Mouse (Mus musculus): ENCODE measurements around the gene Gse1.

Gene Gse1

DNA sequence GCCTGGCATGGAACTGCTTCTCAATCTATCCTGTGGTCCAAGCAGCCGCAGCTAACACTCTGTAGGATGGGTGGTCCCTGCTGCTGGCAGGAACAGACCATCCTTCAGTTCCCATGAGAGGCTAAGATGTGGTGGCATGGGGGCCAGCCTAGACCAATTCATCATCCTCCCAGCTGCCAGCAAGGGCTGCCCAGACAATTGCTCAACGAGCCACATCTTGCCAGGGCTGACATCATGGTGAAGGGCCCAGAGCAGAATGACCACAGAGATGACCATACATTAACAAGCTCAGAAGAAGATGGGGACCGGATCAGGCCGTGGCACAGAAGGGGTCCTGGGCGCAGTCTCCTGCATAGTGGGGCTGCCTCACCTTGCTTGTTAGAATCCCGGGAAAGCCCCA is 382.6 kb downstream of the Gse1 start:
- DNase-seq (ENCODE audit: low spot score in 2 of 2), result no peak

DNA sequence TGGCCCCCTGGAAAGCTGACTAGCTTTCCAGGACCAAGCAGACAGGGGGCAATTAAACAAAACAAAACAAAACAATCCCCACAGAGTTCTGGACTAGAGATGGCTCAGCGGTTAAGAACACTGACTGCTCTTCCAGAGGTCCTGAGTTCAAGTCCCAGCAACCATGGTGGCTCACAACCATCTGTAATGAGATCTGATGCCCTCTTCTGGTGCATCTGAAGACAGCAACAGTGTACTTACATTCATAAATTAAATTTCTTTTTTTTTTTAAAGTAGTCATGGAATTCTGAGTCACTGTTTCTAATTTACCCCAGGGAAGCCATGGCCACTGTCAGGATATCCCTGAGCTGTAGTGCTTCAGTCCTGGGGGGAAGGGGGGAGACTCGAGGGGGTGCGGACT is 386.2 kb downstream of the Gse1 start:
- DNase-seq (ENCODE audit: low spot score in 2 of 2), result no peak

DNA sequence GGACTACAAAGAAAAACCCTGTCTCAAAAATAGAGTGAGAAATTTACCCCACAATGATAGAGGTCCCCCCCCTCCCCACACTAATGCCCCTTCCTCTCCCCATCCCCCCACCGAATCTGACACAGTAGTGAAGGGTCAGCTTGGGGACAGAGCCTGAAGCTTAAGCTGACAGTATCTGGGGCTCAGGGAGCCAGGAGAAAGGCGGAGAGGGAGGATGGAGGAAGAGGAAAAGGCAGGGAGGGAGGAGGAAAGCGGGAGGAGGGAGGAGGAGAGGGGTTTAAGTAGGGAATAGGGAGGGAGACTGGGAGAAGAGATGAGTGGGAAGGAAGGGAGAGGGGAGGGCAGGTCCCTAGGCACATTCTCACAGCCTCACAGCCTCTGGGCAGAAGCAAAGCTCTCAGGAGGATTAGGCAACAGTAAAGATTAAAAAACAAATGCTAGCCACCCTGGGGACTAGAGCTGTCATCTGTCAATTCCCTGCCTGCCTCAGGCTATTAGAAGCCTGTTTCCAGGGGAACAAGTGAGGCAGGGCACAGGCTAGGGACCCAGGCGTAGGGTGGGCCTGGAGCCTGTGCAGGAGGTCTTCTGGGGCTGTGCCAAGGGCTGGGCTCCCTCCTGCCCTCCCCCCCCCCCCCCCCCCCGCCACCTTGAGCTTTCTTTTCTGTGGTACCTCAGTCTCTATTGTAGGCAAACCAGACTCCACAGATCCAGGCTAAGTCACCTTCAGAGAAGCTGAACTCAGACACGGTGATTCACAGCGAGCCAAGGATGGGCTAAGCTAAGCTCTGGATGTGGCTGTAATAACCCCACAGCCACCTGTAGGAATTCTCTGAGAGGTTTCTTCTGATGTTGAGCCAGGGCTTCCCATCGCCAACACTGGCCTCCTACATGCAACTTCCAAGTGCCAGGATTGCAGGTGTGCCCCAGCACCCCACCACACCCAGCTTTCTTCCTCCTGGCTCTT is 388.7 kb downstream of the Gse1 start:
- no peak for DNase-seq (ENCODE audit: low spot score in 2 of 2)

DNA sequence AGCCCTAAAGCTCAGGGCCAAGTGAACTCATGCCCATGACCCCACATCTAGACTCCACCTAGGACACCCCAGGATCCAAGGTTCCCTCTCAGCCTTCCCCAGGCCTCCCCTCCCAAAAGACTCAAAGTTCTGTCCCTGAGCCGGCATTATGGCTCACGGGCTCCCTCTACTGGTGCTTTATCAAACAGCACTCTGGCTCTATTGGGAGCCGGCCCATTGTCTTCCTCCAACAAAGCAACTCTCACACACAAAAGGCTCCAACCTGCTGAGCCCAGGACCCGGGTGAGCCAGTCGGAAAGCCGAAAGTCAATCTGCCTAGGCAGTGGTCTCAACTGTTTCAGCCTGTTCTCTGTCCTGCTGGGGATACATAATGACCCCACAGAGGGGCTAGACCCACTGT is 389.9 kb downstream of the Gse1 start:
- DNase-seq (ENCODE audit: low spot score in 2 of 2), result peak; percentile 40 to 73

DNA sequence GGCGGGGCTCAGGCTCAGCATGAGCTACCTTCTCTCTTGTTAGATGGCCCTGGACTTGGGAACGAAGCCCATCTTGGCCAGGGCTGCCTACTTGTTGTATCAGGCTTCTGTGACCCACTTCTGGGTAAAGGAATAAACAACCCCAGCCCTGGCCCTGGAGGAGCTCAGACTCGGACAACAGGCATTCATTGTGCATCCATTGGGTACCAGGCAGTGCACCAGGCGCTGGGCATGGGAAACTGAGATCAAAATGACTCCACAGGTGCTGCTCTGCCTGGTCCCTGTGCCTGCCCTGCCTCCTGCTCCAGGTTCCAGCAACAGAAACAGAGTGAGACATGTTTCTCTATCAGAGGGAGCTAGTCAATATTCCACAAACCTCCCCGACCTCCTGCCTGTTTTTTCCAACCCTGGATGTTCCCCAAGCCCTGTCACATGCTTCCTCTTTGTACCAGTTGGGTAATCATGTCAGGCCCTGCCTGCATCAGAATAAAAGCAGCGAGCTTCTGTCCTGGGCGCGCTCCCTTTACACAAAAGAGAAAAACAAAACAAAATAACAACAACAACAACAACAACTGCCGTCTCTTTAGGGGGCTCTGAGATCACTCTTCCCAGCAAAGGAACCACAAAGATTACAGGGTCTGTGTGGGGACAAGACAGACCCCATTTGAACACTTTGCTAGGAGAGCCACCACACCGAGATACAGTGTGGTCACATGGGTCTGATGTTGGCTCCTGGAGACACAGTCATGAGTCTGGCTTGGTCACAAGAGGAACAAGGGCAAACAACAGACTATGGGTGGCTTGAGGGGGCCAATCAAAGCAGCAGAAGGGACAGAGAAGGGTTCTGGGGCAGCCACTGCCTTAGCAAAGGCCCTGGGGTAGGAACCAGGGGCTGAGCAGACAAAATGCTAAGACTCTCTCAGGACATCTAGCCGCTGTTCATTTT is 391.3 kb downstream of the Gse1 start:
- no peak for DNase-seq (ENCODE audit: low spot score in 2 of 2)

DNA sequence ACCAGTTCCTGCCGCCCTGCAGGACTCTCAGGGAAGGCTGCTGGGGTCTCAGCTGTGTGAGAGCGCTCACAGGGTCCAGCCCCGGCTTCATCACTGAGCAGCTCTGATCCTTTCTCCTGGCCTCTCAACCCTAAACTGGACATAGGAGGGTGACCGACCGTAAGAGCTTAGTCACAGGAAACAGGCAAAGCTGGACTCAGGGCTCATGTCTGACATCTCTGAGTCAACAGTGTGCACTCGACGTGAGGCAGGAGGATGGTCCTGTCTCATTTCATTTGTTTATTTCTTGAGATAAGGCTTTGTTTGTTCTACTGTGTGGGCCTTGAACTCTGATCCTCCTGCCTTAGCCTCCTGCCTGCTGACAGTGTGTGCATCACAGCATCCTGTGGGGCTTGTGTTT is 392.2 kb downstream of the Gse1 start:
- DNase-seq (ENCODE audit: low spot score in 2 of 2), result no peak

DNA sequence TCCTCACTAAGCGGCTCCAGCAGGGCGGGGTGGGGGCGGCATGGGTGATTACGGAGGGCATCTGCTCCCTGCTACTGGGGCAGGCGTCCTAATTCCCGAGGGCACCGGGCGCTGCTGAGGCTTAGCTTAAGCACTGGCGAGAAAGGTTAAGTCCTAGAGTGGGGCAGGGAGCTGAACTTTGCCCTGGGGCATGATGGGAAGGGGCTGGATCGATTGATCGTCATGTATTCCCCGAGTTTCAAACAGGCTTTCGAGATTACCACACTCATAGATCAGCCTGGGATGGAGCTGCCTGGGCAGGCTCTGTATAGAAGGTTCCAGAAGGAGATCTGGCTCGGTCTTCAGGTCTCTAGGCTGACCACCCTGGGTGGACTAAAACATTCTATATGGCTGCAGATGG is 393.9 kb downstream of the Gse1 start:
- no peak for DNase-seq (ENCODE audit: low spot score in 2 of 2)

DNA sequence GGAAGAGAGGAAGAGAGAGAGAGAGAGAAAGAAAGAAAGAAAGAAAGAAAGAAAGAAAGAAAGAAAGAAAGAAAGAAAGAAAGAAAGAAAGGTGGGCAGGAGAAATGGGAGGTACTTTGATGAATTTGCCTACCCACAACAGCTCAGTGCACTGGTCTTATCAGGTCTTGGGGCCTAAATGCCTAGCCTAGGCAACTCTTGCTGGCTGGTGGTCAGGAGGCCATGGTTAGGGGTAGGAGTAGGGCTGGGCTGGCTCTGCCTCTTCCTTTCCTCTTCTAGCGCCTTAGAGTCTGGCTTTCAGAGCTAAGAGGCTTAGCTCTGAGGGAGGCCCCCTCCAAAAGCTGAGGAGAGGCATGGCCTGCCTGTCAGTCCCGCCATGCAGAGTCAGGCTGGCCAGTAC is 395.4 kb downstream of the Gse1 start:
- DNase-seq (ENCODE audit: low spot score in 2 of 2), result no peak

DNA sequence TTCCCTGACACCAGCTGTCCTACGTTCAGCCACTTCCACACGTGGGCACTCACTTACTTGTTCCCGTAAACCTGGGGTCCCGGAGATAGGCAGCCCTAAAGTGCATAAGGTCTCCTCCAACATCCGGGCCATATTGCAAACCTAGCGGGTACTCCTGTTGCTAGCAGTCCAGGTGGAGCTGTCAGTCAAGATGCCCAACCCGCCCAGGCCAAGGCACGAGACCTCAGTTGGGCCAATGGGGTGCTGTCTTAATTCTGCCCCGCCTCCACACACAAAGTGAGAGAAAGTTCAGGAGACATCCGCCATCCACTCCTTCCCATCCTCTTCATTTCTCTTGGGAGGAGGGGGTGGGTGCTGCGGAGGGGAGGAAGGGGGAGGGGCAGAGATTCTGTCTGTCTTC is 398.2 kb downstream of the Gse1 start:
- no peak for DNase-seq (ENCODE audit: low spot score in 2 of 2)

DNA sequence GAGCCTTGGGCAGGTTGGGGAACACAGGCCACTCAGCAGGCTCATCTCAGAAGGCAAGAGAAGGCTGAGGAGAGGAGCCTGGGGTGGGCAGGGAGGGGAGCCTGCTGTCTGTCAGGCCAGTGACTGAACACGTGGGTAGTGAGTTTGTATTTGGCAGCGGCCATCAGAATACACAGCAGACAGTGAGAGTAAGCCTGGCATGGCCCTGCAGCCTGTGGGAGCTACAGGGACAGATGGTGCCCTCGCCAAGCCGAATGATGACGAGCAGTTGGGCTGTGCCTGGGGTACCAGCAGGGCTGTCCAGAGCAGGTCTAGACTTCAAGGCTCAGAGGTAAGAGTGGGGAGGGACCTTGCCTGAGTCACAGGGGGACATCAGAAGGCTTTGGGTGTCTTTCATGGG is 399.0 kb downstream of the Gse1 start:
- DNase-seq (ENCODE audit: low spot score in 2 of 2), result no peak

DNA sequence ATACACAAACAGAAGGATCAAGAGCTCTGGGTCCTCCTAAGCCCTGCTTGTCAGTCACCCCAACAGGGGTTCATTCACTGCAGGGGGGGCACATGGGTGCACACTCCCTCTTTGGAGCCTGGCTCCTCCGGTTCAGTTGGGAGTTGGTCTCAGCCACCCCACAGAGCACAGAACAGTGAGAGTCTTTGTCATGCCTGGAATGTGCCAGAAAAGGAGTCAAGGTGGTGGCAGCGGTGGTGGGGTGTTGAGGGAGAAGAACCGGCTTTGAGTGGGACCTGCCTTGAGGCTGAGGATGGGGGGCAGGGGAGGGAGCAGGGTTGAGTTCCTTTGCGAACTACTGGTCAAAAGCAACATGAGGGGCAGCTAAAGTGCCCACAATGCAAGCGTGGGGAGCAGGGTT is 401.8 kb downstream of the Gse1 start:
- no peak for DNase-seq (ENCODE audit: low spot score in 2 of 2)

DNA sequence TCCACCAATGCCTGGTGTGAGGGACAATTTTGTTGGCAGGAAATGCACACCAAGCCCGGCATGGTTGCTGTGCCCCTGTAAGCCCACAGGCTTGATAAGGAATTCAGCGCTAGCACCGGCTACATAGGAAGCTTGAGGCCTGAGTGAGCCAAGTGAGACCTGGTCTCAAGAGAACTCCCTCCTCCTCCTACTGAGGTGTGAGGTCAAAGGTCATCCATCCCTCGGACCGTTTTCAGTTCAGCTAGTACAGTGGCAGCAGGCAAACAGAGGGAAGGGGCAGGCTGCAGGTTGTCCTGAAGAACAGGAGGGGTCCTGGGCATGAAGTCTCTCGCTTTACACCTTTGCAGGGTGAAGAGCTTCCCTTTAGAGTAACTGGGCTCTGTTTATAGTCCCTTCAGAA is 402.6 kb downstream of the Gse1 start:
- DNase-seq (ENCODE audit: low spot score in 2 of 2), result no peak
